Mouse (Mus musculus): ENCODE results near the gene Kbtbd12.

The Kbtbd12 gene

DNA sequence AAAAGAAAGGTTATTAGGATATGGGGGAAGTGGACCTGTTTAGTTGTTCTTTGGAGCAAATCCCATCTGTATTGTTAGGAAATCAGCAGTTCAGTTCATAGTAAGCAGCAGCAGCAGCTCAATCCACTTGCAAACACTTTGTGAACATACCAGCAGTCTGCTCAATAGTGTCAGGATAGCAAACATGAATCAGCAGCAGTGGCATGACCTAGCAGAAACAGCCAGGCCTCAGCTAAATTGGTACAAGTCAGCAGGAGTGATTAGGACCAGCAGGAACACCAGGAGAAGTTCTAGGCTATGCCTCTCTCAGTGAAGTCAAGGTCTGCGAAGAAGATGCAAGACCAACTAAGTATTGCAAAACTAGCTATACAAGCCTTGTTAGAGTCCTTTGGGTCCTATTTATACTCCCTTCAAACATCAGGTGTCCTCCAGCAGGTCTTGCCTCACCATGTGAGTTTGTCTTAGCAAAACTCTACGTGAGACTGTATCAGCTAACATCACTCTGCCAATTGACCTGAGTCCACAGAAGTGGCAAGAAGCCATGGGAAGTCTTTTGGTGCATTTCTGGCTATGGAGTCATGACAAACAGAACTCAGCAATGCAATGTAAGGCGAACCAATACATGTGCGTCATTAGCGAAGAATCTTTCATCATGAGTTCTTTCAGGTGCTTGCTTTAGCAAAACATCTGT lies at the start of gene Kbtbd12:
TSS of gene Kbtbd12 (minus strand) at position 340 of the 691 bp plus-strand sequence.
- no peak for TF ChIP-seq GATA4 (IDR thresholded peaks at IDR 0.05; ENCODE audit: insufficient replicate concordance, low read length)

DNA sequence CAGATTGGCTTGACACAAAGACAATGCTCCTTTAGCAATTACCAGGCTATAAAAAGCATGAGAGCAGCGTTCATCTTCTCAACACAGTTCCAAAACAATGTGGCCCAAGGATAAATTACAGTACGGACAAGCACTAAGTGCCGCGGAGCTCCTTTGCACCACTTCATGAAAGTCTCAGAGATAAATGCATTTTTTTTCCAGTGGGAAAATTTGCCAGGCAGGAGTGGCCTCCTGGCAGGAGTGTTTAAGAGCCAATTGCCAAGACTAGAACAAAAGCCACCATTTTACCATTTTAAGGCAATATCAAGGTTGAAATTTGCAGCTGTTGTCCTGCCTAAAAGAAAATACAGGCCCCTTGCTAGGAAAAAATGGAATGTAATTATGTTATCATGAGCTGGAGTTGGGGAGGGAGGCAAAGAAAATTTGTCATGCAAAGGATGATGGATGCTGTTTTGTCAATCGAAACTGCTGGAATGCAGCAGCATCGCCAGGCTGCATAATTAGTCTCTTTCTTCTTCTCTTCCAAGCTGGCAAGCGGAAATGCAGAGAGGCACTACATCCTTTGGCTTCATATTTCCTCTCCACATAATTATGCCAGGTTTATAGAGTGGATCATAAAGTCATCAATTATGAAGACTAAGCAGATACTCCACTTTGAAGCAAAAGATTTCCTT lies 45.8 kb upstream of the Kbtbd12 start:
- TF ChIP-seq GATA4 (IDR thresholded peaks at IDR 0.05; ENCODE audit: insufficient replicate concordance, low read length) = no peak

DNA sequence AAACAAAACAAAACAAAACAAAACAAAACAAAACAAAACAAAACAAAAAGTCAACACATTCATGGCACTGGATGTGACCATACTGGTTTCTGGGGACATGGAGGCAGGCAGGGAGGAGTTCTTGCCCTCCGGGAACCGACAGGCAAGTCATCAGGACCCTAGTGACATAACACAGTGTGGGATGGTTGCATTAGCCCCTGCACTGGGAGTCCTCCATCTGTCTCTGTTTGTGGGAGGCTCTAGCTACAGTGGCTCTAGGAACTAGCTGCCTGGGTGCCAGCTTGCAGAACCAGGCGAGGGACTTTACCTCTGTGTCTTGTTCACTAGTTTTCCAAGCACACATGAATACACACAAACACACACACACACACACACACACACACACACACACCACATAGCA lies 43.3 kb upstream of the Kbtbd12 start:
- TF ChIP-seq GATA4 (IDR thresholded peaks at IDR 0.05; ENCODE audit: insufficient replicate concordance, low read length) = no peak

DNA sequence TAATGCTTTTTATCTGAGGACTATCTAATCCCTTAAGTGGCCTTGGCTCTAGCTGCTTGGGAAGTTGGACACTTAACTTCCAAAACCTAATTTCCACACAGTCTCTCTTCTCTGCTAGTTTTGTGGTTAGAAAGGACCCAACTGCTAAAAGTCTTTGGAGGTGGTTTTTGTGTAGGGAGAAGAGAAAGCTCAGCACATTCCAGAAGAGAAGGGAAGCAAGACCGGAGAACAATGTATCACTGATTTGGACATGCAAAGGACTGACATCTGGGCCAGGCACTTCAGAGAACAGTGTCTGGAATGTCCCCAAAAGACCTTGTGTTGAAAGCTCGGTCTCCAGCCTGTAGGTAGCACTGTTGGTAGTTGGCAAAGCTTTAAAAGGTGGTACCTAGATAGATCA lies 40.0 kb upstream of the Kbtbd12 start:
- no peak for TF ChIP-seq GATA4 (IDR thresholded peaks at IDR 0.05; ENCODE audit: insufficient replicate concordance, low read length)

DNA sequence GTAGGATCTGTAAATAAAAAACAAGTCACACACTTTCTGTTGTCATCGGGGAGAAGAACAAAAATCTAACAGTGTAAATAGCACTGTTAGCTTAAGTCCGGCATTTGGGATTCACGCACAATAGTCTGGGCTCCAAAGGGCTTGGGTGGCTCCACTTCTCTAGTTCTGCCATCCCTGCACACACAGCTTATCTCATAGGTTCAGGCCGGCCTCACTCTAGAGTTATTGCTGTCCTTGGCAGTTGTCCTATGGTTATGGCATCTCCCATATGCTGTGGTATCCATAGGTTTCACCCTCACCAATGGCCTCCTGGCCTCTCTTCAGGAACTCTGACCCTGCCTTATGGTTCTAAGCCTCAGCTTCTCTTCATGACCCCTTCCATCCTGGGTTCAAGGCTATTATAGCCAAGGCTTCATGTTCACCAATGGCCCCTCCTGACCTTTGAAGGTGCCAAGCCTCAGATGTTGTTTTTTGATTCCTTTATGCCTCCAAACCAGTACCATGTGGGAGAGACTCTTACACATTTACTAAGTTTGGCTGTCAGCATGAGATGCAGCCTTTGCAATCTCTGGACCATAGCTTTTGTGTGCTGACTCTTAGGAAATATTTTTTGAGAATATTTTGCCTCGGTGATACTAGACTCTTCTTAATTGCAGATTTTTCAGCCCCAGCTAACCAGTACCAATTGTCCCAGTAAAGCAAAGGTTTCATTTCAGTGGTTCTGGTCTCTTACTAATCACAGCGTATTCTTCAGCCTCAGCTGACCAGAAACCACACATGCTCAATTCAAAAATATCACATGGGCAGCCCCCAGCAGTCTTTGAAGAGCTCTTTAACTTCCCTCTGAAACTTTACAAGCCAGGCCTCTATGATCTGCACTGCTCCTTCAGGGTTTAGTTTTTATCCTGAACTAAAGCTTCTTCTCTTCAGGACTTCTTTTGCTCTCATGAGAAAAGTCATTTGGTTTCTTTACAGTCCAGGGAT lies 39.3 kb upstream of the Kbtbd12 start:
- no peak for TF ChIP-seq GATA4 (IDR thresholded peaks at IDR 0.05; ENCODE audit: insufficient replicate concordance, low read length)

DNA sequence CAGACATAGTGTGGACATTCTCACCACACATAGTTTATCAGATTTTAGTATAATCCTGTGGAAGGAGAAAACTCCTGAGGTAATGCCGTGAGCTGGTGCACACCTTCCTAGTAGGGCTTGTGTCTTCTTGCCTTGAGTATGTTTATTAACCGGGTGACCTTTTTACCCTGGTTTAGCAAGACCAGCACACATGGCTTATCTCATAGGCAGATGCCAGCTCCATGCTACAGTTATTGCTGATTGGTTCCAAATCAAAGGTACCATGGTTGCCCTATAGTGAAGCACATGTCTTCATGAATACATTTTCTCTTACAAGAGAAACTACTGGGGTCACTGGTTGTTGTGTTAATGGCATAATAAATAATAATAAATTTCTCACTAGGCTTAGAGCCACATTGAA lies 38.1 kb upstream of the Kbtbd12 start:
- TF ChIP-seq GATA4 (IDR thresholded peaks at IDR 0.05; ENCODE audit: insufficient replicate concordance, low read length) = no peak

DNA sequence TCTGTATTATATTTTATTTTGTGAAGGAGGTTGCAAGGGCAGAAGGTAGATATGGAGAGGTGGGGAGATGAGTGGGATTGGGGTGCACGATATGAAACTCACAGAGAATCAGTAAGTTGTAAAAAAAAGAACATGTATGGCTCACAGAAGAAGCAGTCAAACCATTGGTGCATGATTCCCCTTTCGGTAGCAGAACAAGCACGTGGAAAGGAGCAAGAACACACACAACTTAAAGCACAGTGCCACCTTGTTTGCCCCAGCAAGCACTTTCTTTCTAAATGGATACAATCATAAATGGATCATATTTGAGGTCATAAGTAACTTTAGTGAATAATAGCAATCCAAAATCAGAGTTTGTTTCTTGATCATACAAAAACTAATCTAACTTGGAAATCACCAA lies 24.5 kb upstream of the Kbtbd12 start:
- no peak for TF ChIP-seq GATA4 (IDR thresholded peaks at IDR 0.05; ENCODE audit: insufficient replicate concordance, low read length)

DNA sequence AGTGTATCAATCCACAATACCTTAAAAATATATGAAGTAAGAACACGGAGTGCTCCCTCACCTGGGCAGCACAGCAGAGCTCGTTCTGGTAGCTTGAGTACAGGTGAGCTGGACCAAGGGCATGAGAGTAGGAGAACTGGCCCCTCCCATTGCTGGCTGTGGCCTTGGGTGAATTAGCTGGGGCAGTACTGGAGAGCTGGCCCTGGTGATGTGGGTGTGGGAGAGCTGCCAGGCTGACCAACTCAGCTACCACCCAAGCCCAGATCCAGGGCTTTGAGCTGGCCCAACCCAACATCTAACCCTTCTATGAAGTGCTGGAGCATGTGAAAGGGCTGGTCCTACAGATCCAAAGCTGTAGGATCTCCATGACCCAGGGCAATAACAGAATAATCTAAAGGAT lies 23.9 kb upstream of the Kbtbd12 start:
- no peak for TF ChIP-seq GATA4 (IDR thresholded peaks at IDR 0.05; ENCODE audit: insufficient replicate concordance, low read length)

DNA sequence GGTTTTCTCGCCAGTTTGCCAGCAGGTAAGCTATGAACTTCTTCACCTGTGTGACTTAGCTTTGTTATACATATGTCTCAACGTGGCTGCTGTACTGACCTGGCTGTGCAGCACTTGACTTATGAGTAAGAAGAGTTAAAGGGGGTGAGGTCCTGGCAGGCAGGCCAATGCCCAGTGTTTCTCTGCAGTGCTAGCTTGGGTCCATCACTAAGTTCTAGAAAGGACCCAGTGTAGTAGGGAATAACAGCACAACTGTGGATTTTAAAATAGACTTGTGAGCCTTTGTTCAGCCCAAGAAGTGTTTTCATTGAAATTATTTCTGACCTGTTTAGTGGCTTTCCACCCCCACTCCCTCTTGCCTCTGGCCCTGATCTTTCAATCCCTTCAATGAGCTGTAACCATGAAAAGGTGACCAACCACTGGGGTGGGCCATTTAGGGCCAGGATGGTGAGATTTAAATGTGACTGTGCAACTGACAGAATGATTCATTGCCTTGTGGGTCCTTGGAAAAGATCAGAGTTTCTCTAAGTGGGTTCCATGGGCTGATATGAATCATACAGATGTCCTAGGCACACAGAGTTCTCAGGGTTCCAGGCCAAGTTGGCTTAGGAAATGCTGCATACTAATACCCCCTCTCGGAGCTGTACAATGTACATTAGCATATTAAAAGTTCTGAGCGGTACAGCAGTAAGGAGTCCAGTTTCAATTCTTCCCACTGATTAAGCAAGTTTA lies 10.0 kb upstream of the Kbtbd12 start:
- TF ChIP-seq GATA4 (IDR thresholded peaks at IDR 0.05; ENCODE audit: insufficient replicate concordance, low read length) = no peak

DNA sequence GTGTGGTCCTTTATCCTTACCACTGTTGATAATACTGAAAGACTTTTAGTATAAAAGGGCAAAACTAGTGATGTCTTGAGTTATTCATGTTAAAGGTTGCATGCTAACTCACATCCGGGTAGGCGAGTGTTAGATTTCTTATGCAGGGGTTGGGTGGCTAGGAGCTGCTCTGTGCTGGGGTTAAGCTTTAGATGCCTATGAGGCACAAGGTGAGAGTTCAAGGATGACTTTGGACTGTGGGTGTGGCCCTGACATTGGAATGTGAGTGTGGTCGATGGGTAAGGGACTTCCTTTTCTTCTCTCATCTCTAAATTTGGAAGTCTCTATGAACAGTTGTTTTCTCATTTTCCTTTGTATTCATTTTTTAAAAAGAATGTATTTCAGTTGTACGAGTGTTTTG lies 7.0 kb upstream of the Kbtbd12 start:
- TF ChIP-seq GATA4 (IDR thresholded peaks at IDR 0.05; ENCODE audit: insufficient replicate concordance, low read length) = no peak

DNA sequence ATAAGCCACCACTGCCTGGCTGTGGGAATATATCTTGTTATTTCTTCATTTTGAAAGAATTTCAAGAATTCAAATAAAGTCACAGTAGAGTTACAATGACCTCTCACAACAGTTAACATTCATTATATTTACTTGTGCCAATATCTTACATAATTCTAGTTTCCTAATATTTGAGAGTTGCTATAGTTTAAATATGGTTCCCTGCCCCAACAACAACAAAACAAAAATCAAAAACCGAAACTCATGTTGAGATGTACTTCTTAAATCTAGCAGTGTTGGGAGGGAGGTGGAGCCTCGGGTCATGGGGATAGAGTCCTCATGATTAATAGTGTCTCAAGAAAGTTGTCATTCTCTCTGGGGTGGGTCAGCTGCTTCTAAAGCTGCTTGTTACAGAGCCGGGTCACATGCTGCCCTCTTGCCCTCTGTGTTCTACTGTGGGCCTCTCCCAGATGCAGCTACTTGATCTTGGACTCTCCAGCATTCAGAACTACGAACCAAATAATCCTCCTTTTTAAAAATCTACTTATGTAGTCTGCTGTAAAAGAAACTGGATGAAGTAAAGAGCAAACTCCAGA lies 3.7 kb upstream of the Kbtbd12 start:
- TF ChIP-seq GATA4 (IDR thresholded peaks at IDR 0.05; ENCODE audit: insufficient replicate concordance, low read length) = no peak

DNA sequence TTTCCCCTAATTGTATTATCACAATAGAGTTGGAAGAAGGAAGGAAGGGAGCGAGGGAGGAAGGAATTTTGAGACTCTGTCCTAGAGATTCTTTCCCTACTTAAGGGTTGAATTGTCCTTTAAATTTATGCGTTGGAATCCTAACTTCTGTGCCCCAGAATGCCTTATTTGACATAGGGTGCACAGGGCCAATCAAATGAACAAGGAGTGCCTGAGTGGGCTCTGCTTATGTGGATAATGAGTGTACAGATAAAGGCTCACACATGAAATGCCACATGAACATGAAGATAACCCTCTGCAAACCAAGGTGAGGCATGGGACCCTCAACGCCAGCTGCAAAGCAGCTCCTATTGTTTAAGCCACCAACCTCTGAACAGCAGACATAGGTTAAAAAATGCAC lies 2.6 kb upstream of the Kbtbd12 start:
- TF ChIP-seq GATA4 (IDR thresholded peaks at IDR 0.05; ENCODE audit: insufficient replicate concordance, low read length) = no peak

DNA sequence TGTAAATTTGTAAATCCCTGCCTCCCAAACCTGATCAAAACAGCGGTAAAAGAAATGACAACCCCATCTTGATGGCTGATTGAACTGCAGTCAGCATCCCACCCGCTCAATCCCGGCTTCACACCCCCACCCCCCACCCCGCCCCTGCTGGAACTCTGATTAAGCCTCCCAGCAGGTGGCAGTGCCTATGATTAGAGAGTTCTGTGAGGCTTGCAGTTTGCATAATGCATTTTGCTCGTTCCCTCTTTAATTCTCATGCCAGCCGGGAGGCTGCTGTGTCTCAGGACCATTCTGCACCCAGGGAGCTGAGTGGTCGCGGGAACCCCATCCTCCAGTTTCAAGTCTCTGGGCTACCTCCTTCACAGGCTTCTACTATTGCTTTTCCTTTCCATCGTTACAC lies 2.2 kb upstream of the Kbtbd12 start:
- no peak for TF ChIP-seq GATA4 (IDR thresholded peaks at IDR 0.05; ENCODE audit: insufficient replicate concordance, low read length)

DNA sequence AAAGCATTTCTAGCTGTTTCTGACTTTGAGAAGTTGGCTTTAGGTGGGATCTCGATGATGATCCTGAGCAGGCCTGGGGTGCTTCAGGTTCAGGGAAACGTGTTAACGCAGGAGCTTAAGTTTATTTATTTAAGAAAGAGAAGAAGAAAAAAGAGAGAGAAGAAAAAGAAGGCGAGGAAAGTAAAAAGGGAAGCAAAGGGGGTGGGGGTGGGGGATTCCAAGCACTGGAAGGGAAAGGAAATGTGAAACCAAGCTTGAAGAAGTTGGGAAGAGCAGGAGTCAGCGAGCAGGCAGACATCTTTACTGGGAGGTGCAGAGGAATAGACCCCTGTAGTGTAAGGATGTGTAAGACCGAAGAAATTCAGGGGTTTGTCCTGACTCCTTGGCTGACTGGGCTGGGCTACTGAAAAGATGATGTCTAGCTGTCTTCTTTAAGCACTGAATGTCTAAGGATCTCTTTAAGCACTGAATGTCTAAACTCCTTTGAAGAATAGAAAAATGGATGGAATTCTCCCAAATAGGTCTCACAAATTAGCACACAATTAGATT lies 1.7 kb upstream of the Kbtbd12 start:
- no peak for TF ChIP-seq GATA4 (IDR thresholded peaks at IDR 0.05; ENCODE audit: insufficient replicate concordance, low read length)

Measured in liver, adult (tissue).